Mouse (Mus musculus) liver, adult 2 months (tissue): ENCODE results near the gene Urod.

Experiments used
- CTCF ChIP-seq: fragments of 200-500 bp; IDR thresholded peaks from 2 replicates; pipeline ENCODE4 v1.5.1; 2011; ENCODE audit warnings: low read depth, low read length, control low read depth
- POLR2A ChIP-seq: fragments of 200-500 bp; IDR thresholded peaks from 2 replicates; pipeline ENCODE4 v1.6.1; 2011; ENCODE audit warnings: low read length, control low read depth; ENCODE audit not compliant: insufficient read depth; ENCODE audit errors: extremely low read depth

GRCm38 (mm10) chr4:116999513-117000154, 5.4 kb upstream of the Urod start:
- TF ChIP-seq CTCF (no peak), POLR2A (no peak)
